Mouse (Mus musculus) CD4-positive naive resting alpha-beta T cell, adult 57 days (primary cell): ENCODE measurements around the gene 4921511C20Rik. TPM values are rescaled to one million over a fixed set of nuclear protein-coding genes. Genes with fewer than 3 reads are reported as not detected.

Experiments used
- total RNA-seq: library from RNA; stranded (reverse); gene quantifications from one replicate; pipeline ENCODE4 v1.2.4, GENCODE M21; 2023

The 4921511C20Rik gene
- total RNA-seq, result not detected

GRCm38 (mm10) chrX:127393993-127394392, at the start of gene 4921511C20Rik:
4921511C20Rik (plus strand) TSS chrX:127394293.

